Mouse (Mus musculus) C2C12 (cell line): ENCODE measurements around the gene 6430531B16Rik.

ENCODE experiments used
- CTCF ChIP-seq: IDR thresholded peaks from one replicate; pipeline ENCODE4 v1.5.1; 2011; ENCODE audit not compliant: control insufficient read depth, insufficient read depth, insufficient read length
- MAX ChIP-seq: IDR thresholded peaks from one replicate; pipeline ENCODE4 v1.6.1; 2011; ENCODE audit warnings: mild to moderate bottlenecking, control low read depth

- no peak for TF ChIP-seq CTCF
- no peak for TF ChIP-seq MAX
These were observed 28.7 kb downstream of the 6430531B16Rik start for GRCm38 (mm10) chr7:139949893-139950282.
